Mouse (Mus musculus) heart, embryonic 10.5 days (tissue): ENCODE results near the gene Zdhhc19. TPM values are rescaled to one million over a fixed set of nuclear protein-coding genes. Genes with fewer than 3 reads are reported as not detected.

ENCODE experiments used
- DNase-seq: peaks from one replicate; pipeline ENCODE4 v3.0.0-alpha.2; 2017; ENCODE audit warnings: low spot score
- H3K27ac ChIP-seq: fragments of 300-500 bp; sonication (generic); 2 replicates; pipeline ENCODE4 v1.5.1; 2016; ENCODE audit warnings: mild to moderate bottlenecking
- H3K27me3 ChIP-seq: fragments of 300-500 bp; sonication (generic); 2 replicates; pipeline ENCODE4 v1.6.1; 2016; ENCODE audit warnings: mild to moderate bottlenecking; ENCODE audit not compliant: poor library complexity, insufficient read depth, severe bottlenecking
- H3K36me3 ChIP-seq: fragments of 300-500 bp; sonication (generic); 2 replicates; pipeline ENCODE4 v1.6.1; 2016; ENCODE audit warnings: mild to moderate bottlenecking, moderate library complexity
- H3K4me1 ChIP-seq: fragments of 300-500 bp; sonication (generic); 2 replicates; pipeline ENCODE4 v1.6.1; 2016; ENCODE audit warnings: mild to moderate bottlenecking
- H3K4me3 ChIP-seq: fragments of 300-500 bp; sonication (generic); 2 replicates; pipeline ENCODE4 v1.5.1; 2016; ENCODE audit warnings: mild to moderate bottlenecking, moderate library complexity
- H3K9me3 ChIP-seq: fragments of 300-500 bp; sonication (generic); 2 replicates; pipeline ENCODE4 v1.6.1; 2016; ENCODE audit warnings: mild to moderate bottlenecking, moderate library complexity
- WGBS: fragments of 180-500 bp; shearing (Covaris S2); methylation state at CpG from one replicate; pipeline ENCODE4 v1.1.7; 2016; 5-methylcytosine and 5-hydroxymethylcytosine counted together
- polyA plus RNA-seq: library from polyadenylated mRNA; unstranded; fragments of >200 nt; fragmentation: Nextera tagmentation; extraction: Ambion mirVana; gene quantifications from 2 replicates; pipeline ENCODE4 v1.2.1, GENCODE M21; 2016

The Zdhhc19 gene
- polyA plus RNA-seq, 1 experiment from 2014 or later, result not detected

DNA sequence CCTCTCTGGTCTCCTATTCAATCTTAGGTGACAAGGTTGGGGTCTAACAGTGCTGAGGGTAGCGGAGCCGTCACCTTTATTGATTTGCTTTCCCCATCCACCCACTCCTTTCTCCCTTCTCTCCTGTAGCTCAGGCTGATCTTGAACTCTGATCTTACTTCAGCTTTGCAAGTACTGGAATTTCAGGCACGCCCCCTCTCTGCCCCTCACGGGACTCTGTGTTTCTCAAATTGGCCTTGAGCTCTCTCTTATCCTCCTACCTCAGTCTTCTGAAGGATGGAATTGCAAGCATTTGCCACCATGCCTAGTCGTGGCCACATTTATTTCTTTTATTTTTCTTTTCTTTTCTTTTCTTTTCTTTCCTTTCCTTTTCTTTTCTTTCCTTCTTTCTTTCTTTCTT is 54.4 kb downstream of the Zdhhc19 start:
- Histone ChIP-seq H3K27ac (no peak overlapping the region), H3K9me3 (no peaks in the 10 kb centered on the region), H3K4me1 (peaks cover 18% of the 10 kb centered on the region), H3K4me3 (no peak overlapping the region), H3K27me3 (no peaks in the 10 kb centered on the region), H3K36me3 (no peaks in the 10 kb centered on the region)
- WGBS, result 80% methylated on average over 5 of the region's 5 CpGs
- no peak for DNase-seq

DNA sequence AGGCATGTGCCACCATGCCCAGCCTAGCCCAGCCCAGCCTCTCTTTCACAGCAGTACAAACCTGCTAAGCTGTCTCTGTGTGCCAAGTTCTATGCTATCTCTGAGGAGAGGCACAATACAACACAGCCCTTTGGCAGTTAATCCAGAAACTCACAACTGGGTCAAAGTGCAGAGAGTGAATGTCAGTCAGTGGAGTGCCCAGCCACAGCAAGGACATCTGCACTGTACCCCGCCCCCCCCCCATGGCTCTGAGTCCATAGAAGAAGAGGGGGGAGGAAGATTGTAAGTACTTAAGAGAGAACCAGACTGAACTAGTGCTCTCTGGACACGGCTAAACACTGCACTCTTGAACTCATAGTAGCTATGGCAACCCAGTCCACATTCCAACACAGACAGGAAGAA is 55.3 kb downstream of the Zdhhc19 start:
- Histone ChIP-seq H3K36me3 (no peaks in the 10 kb centered on the region), H3K27me3 (no peaks in the 10 kb centered on the region), H3K4me3 (no peak overlapping the region), H3K27ac (0 out of 2 replicates have a peak overlapping the region, but pooled peaks have one; percentile 53), H3K9me3 (no peaks in the 10 kb centered on the region), H3K4me1 (peaks cover 18% of the 10 kb centered on the region)
- WGBS, result 37% methylated on average over 2 of the region's 2 CpGs
- no peak for DNase-seq

GRCm38 (mm10) chr16:32555588-32555987 is 59.5 kb downstream of the Zdhhc19 start:
- no peak for DNase-seq
- WGBS, result 73% methylated on average over 3 of the region's 3 CpGs
- H3K9me3 ChIP-seq, result no peaks in the 10 kb centered on the region
- peaks cover 7% of the 10 kb centered on the region for H3K4me1 ChIP-seq
- no peak overlapping the region for H3K4me3 ChIP-seq
- H3K27ac ChIP-seq, result no peak overlapping the region
- H3K27me3 ChIP-seq, result no peaks in the 10 kb centered on the region
- H3K36me3 ChIP-seq, result no peaks in the 10 kb centered on the region

DNA sequence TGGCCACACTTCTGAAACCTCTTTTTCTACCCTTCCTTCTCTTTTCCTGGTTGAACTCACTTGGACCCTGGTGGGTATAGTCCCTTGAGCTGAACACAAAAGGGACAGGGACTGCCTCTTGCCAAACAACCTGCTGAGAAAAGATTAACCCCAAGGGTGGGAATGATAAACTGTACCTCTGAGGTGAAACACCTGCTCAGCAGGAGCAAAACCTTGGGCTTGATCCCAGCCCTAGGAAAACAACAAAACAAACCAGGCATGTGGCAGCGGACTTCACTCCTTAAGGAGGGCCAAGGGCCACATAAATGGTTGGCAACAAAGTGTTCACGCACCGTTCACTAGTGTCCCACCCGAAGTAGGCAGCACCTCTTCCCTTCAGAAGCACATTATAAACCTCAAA is 63.4 kb downstream of the Zdhhc19 start:
- no peaks in the 10 kb centered on the region for H3K36me3 ChIP-seq
- no peaks in the 10 kb centered on the region for H3K9me3 ChIP-seq
- H3K27ac ChIP-seq, result no peak overlapping the region
- DNase-seq, result no peak
- WGBS, result 76% methylated on average over 4 of the region's 4 CpGs
- no peaks in the 10 kb centered on the region for H3K27me3 ChIP-seq
- no peaks in the 10 kb centered on the region for H3K4me1 ChIP-seq
- H3K4me3 ChIP-seq, result no peak overlapping the region

- H3K36me3 ChIP-seq, result no peaks in the 10 kb centered on the region
- peaks cover 9% of the 10 kb centered on the region for H3K4me1 ChIP-seq
- H3K27me3 ChIP-seq, result no peaks in the 10 kb centered on the region
- no peak overlapping the region for H3K27ac ChIP-seq
- WGBS, result 71% methylated on average over 5 of the region's 5 CpGs
- no peaks in the 10 kb centered on the region; the same call in 1 of the 2 replicates for H3K9me3 ChIP-seq
- H3K4me3 ChIP-seq, result no peak overlapping the region
- no peak for DNase-seq
Observed at GRCm38 (mm10) chr16:32563056-32563793, 67.2 kb downstream of the Zdhhc19 start.

DNA sequence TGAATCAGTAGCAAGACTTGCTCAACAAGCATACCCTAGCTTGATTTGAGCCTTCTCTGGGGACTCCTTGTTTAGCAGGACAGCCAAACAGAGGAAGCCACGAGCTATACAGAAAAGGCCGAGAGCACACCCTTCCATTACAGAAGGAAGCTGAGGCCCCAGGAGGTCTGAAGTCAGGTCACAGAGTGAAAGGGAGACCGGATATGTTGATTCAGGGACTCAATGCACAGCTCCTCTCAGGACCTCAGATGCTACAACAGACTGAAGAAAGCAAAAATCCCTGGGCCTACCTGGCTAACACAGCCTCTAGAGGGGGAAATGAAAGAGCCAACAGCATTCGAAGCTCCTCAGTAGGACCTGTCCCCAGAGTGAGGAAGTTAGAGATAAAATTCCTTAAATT is 71.2 kb downstream of the Zdhhc19 start:
- Histone ChIP-seq H3K9me3 (no peaks in the 10 kb centered on the region; the same call in 1 of the 2 replicates), H3K27ac (no peak overlapping the region; the same call in 1 of the 2 replicates), H3K36me3 (no peaks in the 10 kb centered on the region), H3K4me3 (no peak overlapping the region), H3K4me1 (peaks cover 23% of the 10 kb centered on the region), H3K27me3 (no peaks in the 10 kb centered on the region)
- no peak for DNase-seq
- WGBS, result 66% methylated on average over 4 of the region's 4 CpGs

GRCm38 (mm10) chr16:32568401-32568800 is 72.3 kb downstream of the Zdhhc19 start:
- H3K4me1 ChIP-seq, result peaks cover 23% of the 10 kb centered on the region
- H3K9me3 ChIP-seq, result no peaks in the 10 kb centered on the region; the same call in 1 of the 2 replicates
- no peak overlapping the region for H3K4me3 ChIP-seq
- DNase-seq, result no peak
- H3K36me3 ChIP-seq, result no peaks in the 10 kb centered on the region
- peak overlapping the region; percentile 2; the same call in 1 of the 2 replicates for H3K27ac ChIP-seq
- WGBS, result 45% methylated on average over 6 of the region's 6 CpGs
- H3K27me3 ChIP-seq, result no peaks in the 10 kb centered on the region

DNA sequence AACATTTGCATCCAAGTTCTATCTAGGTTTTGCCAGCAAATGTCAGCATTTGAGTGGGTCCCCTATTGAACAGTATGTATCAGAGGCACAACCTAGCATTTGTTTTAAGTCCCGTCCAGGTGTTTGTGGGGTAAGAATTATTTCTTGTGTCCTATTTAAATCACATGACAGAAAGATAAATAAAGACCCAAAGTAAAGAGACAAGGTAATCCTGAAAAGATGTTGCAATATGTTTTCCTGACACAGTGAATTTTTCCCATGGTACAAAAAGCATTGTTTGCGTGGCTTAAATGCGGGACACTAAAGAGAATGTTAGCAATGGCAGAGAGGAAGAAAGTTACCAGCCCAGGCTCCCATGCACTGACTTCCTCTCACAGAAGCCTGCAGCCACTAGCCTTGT is 74.0 kb downstream of the Zdhhc19 start:
- 86% methylated on average over 3 of the region's 3 CpGs for WGBS
- no peak for DNase-seq
- peaks cover 23% of the 10 kb centered on the region for H3K4me1 ChIP-seq
- 0 out of 2 replicates have a peak overlapping the region, but pooled peaks have one; percentile 17 for H3K27ac ChIP-seq
- no peaks in the 10 kb centered on the region for H3K27me3 ChIP-seq
- no peaks in the 10 kb centered on the region for H3K36me3 ChIP-seq
- H3K9me3 ChIP-seq, result no peaks in the 10 kb centered on the region
- no peak overlapping the region for H3K4me3 ChIP-seq

- H3K27me3 ChIP-seq, result no peaks in the 10 kb centered on the region
- no peak overlapping the region for H3K4me3 ChIP-seq
- H3K36me3 ChIP-seq, result no peaks in the 10 kb centered on the region
- H3K9me3 ChIP-seq, result no peaks in the 10 kb centered on the region
- DNase-seq, result no peak
- 86% methylated on average over 4 of the region's 4 CpGs for WGBS
- H3K4me1 ChIP-seq, result peaks cover 19% of the 10 kb centered on the region
- H3K27ac ChIP-seq, result no peak overlapping the region
Observed at GRCm38 (mm10) chr16:32572528-32572927, 76.5 kb downstream of the Zdhhc19 start.

GRCm38 (mm10) chr16:32586482-32586881 is 90.4 kb downstream of the Zdhhc19 start:
- no peaks in the 10 kb centered on the region for H3K36me3 ChIP-seq
- no peak overlapping the region for H3K4me3 ChIP-seq
- no peaks in the 10 kb centered on the region for H3K9me3 ChIP-seq
- H3K27ac ChIP-seq, result no peak overlapping the region
- WGBS, result 83% methylated on average over 4 of the region's 4 CpGs
- H3K4me1 ChIP-seq, result no peaks in the 10 kb centered on the region
- H3K27me3 ChIP-seq, result no peaks in the 10 kb centered on the region
- no peak for DNase-seq

DNA sequence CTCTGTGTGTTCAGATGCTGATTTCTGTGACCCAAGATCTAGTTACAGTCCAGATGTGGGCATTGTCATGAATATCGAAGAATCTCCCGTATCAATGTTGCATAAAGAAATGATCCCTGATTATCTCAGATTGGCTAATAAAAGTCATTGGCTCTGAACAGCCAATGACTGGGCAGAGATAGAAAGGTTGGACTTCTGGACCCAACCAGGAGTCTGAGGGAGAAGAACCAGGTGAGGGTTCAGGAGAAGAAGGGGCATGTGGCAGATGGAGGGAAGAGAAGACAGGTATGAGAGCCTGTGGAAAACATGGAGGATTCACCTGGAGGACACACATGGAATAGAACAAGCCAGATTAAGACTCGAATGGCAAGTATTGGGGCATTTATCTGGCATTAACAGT is 92.5 kb downstream of the Zdhhc19 start:
- DNase-seq, result no peak
- Histone ChIP-seq H3K4me3 (no peak overlapping the region), H3K36me3 (no peaks in the 10 kb centered on the region), H3K9me3 (no peaks in the 10 kb centered on the region), H3K4me1 (no peaks in the 10 kb centered on the region), H3K27ac (no peak overlapping the region), H3K27me3 (no peaks in the 10 kb centered on the region)
- 83% methylated on average over 3 of the region's 3 CpGs for WGBS

GRCm38 (mm10) chr16:32591521-32591920 is 95.5 kb downstream of the Zdhhc19 start:
- no peaks in the 10 kb centered on the region for H3K27me3 ChIP-seq
- H3K4me3 ChIP-seq, result no peak overlapping the region
- DNase-seq, result no peak
- H3K9me3 ChIP-seq, result no peaks in the 10 kb centered on the region
- H3K27ac ChIP-seq, result no peak overlapping the region
- WGBS, result 82% methylated on average over 8 of the region's 8 CpGs
- H3K36me3 ChIP-seq, result no peaks in the 10 kb centered on the region
- H3K4me1 ChIP-seq, result no peaks in the 10 kb centered on the region

- H3K4me1 ChIP-seq, result peaks cover 7% of the 10 kb centered on the region
- H3K27ac ChIP-seq, result no peak overlapping the region
- H3K4me3 ChIP-seq, result no peak overlapping the region
- no peaks in the 10 kb centered on the region for H3K36me3 ChIP-seq
- DNase-seq, result no peak
- no peaks in the 10 kb centered on the region for H3K9me3 ChIP-seq
- no peaks in the 10 kb centered on the region for H3K27me3 ChIP-seq
- 83% methylated on average over 5 of the region's 5 CpGs for WGBS
Observed at GRCm38 (mm10) chr16:32593283-32593805, 97.3 kb downstream of the Zdhhc19 start.
